Mouse (Mus musculus) kidney, adult 2 months (tissue): ENCODE data around the gene Sox13. TPM values are rescaled to one million over a fixed set of nuclear protein-coding genes. Genes with fewer than 3 reads are reported as not detected.

Experiments
- DNase-seq: peaks from one replicate; pipeline ENCODE4 v3.0.0; 2021
- H3K27ac ChIP-seq: fragments of 200-500 bp; 2 replicates; pipeline ENCODE4 v1.5.1; 2012; ENCODE audit warnings: low read depth, low read length, control low read depth, inconsistent platforms; ENCODE audit not compliant: insufficient read depth
- H3K27me3 ChIP-seq: fragments of 200-500 bp; replicated peaks from 2 replicates; pipeline ENCODE4 v1.6.1; 2012; ENCODE audit warnings: mild to moderate bottlenecking, moderate library complexity, low read length, inconsistent platforms; ENCODE audit not compliant: control insufficient read depth, insufficient read depth
- H3K36me3 ChIP-seq: fragments of 200-500 bp; 2 replicates; pipeline ENCODE4 v1.6.1; 2012; ENCODE audit warnings: mild to moderate bottlenecking, moderate library complexity, low read length, inconsistent platforms; ENCODE audit not compliant: control insufficient read depth, insufficient read depth
- H3K4me1 ChIP-seq: fragments of 200-500 bp; 2 replicates; pipeline ENCODE4 v1.6.1; 2011; ENCODE audit warnings: low read length; ENCODE audit not compliant: control insufficient read depth, insufficient read depth
- H3K4me3 ChIP-seq: fragments of 200-500 bp; 2 replicates; pipeline ENCODE4 v1.5.1; 2011; ENCODE audit warnings: mild to moderate bottlenecking, low read depth, low read length, control low read depth; ENCODE audit not compliant: insufficient read depth
- CTCF ChIP-seq: fragments of 200-500 bp; conservative IDR thresholded peaks from 2 replicates; pipeline ENCODE4 v1.5.1; 2011; ENCODE audit warnings: low read depth, mild to moderate bottlenecking, control low read depth, low read length, moderate library complexity, mixed read lengths; ENCODE audit not compliant: insufficient read depth, insufficient read length
- POLR2A ChIP-seq: fragments of 200-500 bp; IDR thresholded peaks from one replicate; pipeline ENCODE4 v1.6.1; 2011; ENCODE audit warnings: low read depth, low read length, control low read depth
- WGBS: fragments of 180-500 bp; shearing (Covaris S2); methylation state at CpG from one replicate; pipeline ENCODE4 v1.1.7; 2018; 5-methylcytosine and 5-hydroxymethylcytosine counted together
- polyA plus RNA-seq: library from polyadenylated mRNA; depleted of rRNA; stranded (reverse); fragments of >200 nt; gene quantifications from 2 replicates; pipeline ENCODE4 v1.2.3, GENCODE M21; 2012

Gene Sox13
- polyA plus RNA-seq, 1 experiment, result 46.7 TPM

DNA sequence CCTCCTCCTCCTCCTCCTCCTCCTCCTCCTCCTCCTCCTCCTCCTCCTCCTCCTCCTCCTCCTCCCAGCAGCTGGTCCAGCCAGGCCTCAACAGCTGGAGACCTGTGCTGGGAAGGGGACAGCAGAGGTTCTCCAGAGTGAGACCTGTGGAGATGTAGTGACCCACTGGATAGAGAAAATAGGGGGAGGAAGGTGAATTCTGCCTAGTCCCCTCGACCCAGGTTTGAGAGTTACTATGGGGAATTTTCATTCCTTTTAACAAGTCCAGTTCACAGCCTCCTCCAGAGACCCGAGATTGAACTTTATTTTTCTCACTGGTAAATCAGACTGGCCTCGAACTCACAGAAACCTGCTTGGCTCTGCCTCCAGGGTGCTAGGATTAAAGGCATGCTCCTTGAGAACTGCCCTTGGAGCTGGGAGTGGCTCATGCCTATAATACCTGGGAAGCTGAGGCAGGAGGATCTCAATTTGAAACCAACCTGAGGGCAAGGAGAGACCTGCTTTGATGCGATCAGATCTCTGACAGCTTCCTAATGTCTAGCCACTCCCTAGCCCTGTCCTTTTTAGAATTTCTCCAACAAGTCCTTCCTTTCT lies 467 bp upstream of the Sox13 start:
- Histone ChIP-seq H3K27ac (no peak overlapping the region), H3K4me3 (no peak overlapping the region), H3K36me3 (no peaks in the 10 kb centered on the region), H3K27me3 (no peaks in the 10 kb centered on the region), H3K4me1 (peaks cover under 1% of the 10 kb centered on the region)
- 60% methylated on average over 4 of the region's 4 CpGs for WGBS
- no peak for DNase-seq
- TF ChIP-seq CTCF, result no peak
- TF ChIP-seq POLR2A, result no peak

DNA sequence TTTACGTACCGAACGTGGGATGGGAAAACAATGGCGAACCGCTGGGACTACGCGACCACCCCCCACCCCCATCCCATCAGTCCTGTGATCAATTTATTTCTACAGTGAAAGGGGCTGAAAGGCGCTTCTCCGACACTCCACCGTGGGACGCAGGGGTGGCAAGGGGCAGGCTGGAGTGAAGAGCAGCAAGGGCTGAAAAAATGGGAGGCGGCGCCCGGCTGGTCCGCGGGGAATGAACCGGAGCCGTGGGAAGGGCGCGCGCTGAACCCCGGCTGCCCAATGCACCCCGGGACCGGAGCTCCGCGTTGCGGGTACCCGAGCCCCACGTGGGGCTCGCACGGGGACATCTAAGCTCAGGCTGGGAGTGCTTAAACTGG lies 1.0 kb downstream of the Sox13 start:
- H3K4me1 ChIP-seq, result peaks cover 14% of the 10 kb centered on the region
- TF ChIP-seq CTCF (no peak), POLR2A (no peak)
- H3K27ac ChIP-seq, result peak overlapping the region; percentile 85
- H3K36me3 ChIP-seq, result no peaks in the 10 kb centered on the region
- no peaks in the 10 kb centered on the region for H3K27me3 ChIP-seq
- no peak for DNase-seq
- WGBS, result under 1% methylated on average over 31 of the region's 31 CpGs
- peak overlapping the region; percentile 61 for H3K4me3 ChIP-seq

DNA sequence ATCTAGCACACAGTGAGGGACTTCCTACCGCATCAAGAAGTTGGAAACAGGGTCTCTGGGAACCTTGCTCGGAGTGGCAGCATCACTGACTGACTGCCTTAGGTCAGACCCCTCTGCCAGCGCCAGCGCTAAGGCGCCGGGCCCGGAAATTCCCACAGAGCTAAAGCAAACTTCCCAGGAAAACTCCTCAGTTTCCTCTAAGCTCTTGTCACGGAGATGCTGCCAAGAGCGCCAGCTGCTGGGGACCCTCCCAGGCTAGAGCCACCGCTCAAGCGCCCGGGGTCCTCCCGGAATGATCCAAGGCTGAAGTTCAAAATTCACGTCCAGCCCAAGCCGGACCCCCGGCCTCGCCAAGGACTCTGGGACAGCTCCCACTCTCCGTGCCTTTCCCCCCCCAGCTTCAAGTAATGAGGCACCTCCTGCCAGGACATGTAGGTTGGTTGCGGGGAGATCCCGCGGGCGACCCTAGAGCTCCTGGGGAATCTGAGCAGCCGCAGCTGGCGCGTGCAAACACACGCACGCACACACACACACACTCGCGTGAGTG lies 1.5 kb downstream of the Sox13 start:
- TF ChIP-seq POLR2A, result no peak
- no peak for TF ChIP-seq CTCF
- Histone ChIP-seq H3K4me1 (peaks cover 16% of the 10 kb centered on the region), H3K27ac (peak overlapping the region; percentile 91), H3K27me3 (no peaks in the 10 kb centered on the region), H3K4me3 (peak overlapping the region; percentile 61), H3K36me3 (no peaks in the 10 kb centered on the region)
- peak; percentile 83 for DNase-seq
- WGBS, result 1% methylated on average over 29 of the region's 29 CpGs

GRCm38 (mm10) chr1:133421975-133422570 lies 2.1 kb downstream of the Sox13 start:
- no peak for TF ChIP-seq CTCF
- Histone ChIP-seq H3K27ac (peak overlapping the region; percentile 91), H3K27me3 (no peaks in the 10 kb centered on the region), H3K4me1 (peaks cover 22% of the 10 kb centered on the region), H3K4me3 (peak overlapping the region; percentile 61), H3K36me3 (no peaks in the 10 kb centered on the region)
- WGBS, result 40% methylated on average over 16 of the region's 16 CpGs
- DNase-seq, result no peak

- H3K36me3 ChIP-seq, result no peaks in the 10 kb centered on the region
- TF ChIP-seq CTCF, result no peak
- H3K27me3 ChIP-seq, result no peaks in the 10 kb centered on the region
- 58% methylated on average over 2 of the region's 2 CpGs for WGBS
- peaks cover 31% of the 10 kb centered on the region for H3K4me1 ChIP-seq
- peak overlapping the region; percentile 0; the same call in 1 of the 2 replicates for H3K4me3 ChIP-seq
- peak overlapping the region; percentile 24 for H3K27ac ChIP-seq
- DNase-seq, result no peak
Measured at GRCm38 (mm10) chr1:133421061-133421460, 3.1 kb downstream of the Sox13 start.

DNA sequence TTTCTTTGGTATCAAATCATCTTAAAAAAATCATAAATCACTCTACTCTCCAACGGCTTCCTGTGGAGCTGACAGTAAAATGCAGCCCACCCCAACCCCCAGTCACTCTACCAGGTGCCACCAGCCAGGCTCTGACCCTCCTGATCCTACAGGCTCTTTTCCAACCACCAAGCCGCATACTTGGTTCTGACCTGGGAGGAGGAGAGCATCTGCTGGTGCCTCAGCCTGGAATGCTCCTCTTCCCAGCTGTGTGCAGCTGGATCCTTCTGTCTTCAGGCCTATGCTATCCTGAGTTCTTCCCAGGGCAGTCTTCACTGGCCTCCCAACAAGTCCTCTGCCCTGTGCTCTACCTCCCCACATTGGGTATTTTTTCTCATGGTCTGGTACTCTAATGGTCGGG lies 3.7 kb downstream of the Sox13 start:
- 43% methylated on average over 3 of the region's 3 CpGs for WGBS
- Histone ChIP-seq H3K27me3 (no peaks in the 10 kb centered on the region), H3K4me1 (peaks cover 37% of the 10 kb centered on the region), H3K4me3 (peak overlapping the region; percentile 0; the same call in 1 of the 2 replicates), H3K36me3 (no peaks in the 10 kb centered on the region), H3K27ac (peak overlapping the region; percentile 24)
- DNase-seq, result peak; percentile 61
- TF ChIP-seq POLR2A (no peak), CTCF (no peak)

- Histone ChIP-seq H3K27me3 (no peaks in the 10 kb centered on the region), H3K27ac (peak overlapping the region; percentile 92), H3K4me3 (no peak overlapping the region), H3K36me3 (no peaks in the 10 kb centered on the region), H3K4me1 (peaks cover 49% of the 10 kb centered on the region)
- TF ChIP-seq POLR2A (no peak), CTCF (no peak)
- 70% methylated on average over 3 of the region's 3 CpGs for WGBS
- no peak for DNase-seq
Measured at GRCm38 (mm10) chr1:133419178-133419834, 4.9 kb downstream of the Sox13 start.
